Mouse (Mus musculus) forebrain, postnatal 0 days (tissue): Measurements from ENCODE around the gene March7. TPM values are rescaled to one million over a fixed set of nuclear protein-coding genes. Genes with fewer than 3 reads are reported as not detected.

Experiments used
- ATAC-seq: fragments of 200-750 bp; cut with Nextera tagmentation; 2 replicates; pipeline ENCODE4 v1.8.0; 2017; ENCODE audit warnings: mild to moderate bottlenecking, moderate library complexity
- DNase-seq: peaks from one replicate; pipeline ENCODE4 v3.0.0-alpha.2; 2015
- H3K27ac ChIP-seq: fragments of 300-500 bp; sonication (generic); 2 replicates; pipeline ENCODE4 v1.5.1; 2014; ENCODE audit warnings: low read depth, mild to moderate bottlenecking, antibody characterized with exemption, low read length, moderate library complexity, mixed read lengths
- H3K27me3 ChIP-seq: fragments of 300-500 bp; sonication (generic); 2 replicates; pipeline ENCODE4 v1.6.1; 2014; ENCODE audit warnings: mild to moderate bottlenecking, low read length, mixed read lengths; ENCODE audit not compliant: insufficient read depth
- H3K36me3 ChIP-seq: fragments of 300-500 bp; sonication (generic); 2 replicates; pipeline ENCODE4 v1.6.1; 2014; ENCODE audit warnings: mild to moderate bottlenecking, moderate library complexity; ENCODE audit not compliant: insufficient read depth
- H3K4me1 ChIP-seq: fragments of 300-500 bp; sonication (generic); 2 replicates; pipeline ENCODE4 v1.6.1; 2014; ENCODE audit warnings: antibody characterized with exemption; ENCODE audit not compliant: insufficient read depth
- H3K4me2 ChIP-seq: fragments of 300-500 bp; sonication (generic); 2 replicates; pipeline ENCODE4 v1.6.1; 2014; ENCODE audit warnings: low read depth, mild to moderate bottlenecking, moderate library complexity
- H3K4me3 ChIP-seq: fragments of 300-500 bp; sonication (generic); 2 replicates; pipeline ENCODE4 v1.5.1; 2014; ENCODE audit warnings: low read depth, low read length, mixed read lengths
- H3K9ac ChIP-seq: fragments of 300-500 bp; sonication (generic); 2 replicates; pipeline ENCODE4 v1.6.1; 2014; ENCODE audit warnings: mild to moderate bottlenecking
- H3K9me3 ChIP-seq: fragments of 300-500 bp; sonication (generic); 2 replicates; pipeline ENCODE4 v1.6.1; 2016; ENCODE audit warnings: low read length
- CTCF ChIP-seq: sonication (generic); IDR thresholded peaks from 2 replicates; pipeline ENCODE4 v1.5.1; 2016; ENCODE audit warnings: antibody characterized with exemption, control low read depth, low read depth
- WGBS: fragments of 180-500 bp; shearing (Covaris S2); extraction: QIAGEN DNeasy Blood & Tissue Kit; methylation state at CpG from one replicate; pipeline ENCODE4 v1.1.7; 2014; 5-methylcytosine and 5-hydroxymethylcytosine counted together
- polyA plus RNA-seq: library from polyadenylated mRNA; unstranded; fragments of >200 nt; fragmentation: Nextera tagmentation; extraction: Ambion mirVana; gene quantifications from 2 replicates; pipeline ENCODE4 v1.2.1, GENCODE M21; 2015
- total RNA-seq: library from RNA; depleted of rRNA; stranded (reverse); fragments of >200 nt; gene quantifications from 2 replicates; pipeline ENCODE4 v1.2.3, GENCODE M21; 2014

Gene March7
- total and polyA plus RNA-seq, 2 experiments from 2014 or later = 87.5 to 143 TPM

DNA sequence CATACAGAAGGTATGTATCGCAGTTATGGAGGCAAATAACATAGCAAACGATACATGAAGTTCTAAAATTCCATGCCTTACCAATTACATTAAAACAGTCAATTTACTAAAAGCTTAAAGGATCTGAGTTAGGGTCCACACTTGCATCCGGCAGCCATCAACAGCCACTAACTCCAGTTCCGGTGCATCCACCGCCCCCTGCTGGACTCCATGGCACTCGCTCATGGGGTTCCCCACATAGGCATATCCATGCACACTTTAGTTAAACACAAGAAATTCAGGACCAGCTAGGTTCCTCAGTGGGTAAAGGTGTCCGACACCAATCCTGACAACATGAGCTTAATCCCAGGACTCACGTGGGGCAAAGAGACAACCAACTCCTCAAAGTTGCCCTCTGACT, 9.0 kb upstream of the March7 start:
- Histone ChIP-seq H3K27ac (no peak overlapping the region), H3K9ac (no peak overlapping the region), H3K27me3 (no peaks in the 10 kb centered on the region), H3K36me3 (0 out of 2 replicates have a peak, but pooled peaks cover 6% of the 10 kb centered on the region), H3K4me1 (no peaks in the 10 kb centered on the region), H3K4me3 (no peak overlapping the region), H3K4me2 (no peak overlapping the region), H3K9me3 (no peaks in the 10 kb centered on the region)
- peak; percentile 63 for TF ChIP-seq CTCF
- no peak for ATAC-seq
- DNase-seq = peak; percentile 25
- WGBS = 50% methylated on average over 8 of the region's 8 CpGs

DNA sequence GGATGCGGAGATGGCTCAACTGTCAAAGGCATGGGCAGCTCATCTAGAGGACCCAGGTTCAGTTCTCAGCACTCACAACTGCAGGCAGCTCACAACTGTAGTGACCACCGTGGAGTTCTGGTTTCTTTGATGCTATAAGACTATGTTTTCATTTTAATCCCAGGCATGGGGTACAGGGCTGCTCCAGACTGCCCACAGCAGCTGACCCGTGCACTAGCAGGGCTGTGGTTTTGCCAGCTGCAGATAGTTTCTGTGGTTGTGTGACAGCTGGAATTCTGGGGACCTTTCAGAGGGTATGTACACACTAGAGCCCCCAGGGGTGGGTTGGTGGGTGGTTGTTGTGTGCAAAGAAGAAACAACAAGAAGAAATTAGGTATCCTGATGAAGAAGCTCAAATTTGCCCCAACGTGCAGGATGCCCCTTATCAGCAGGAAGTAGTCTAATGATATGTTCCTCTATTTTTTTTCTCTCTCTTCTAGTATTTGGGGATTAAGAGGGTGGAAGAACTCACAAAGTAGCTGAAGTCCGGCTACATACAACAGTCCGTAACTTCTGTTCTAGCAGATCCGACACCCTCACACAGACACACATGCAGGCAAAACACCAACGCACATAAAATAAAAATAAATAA, 6.7 kb upstream of the March7 start:
- no peaks in the 10 kb centered on the region for H3K9me3 ChIP-seq
- H3K36me3 ChIP-seq = 0 out of 2 replicates have a peak, but pooled peaks cover 8% of the 10 kb centered on the region
- DNase-seq = no peak
- no peaks in the 10 kb centered on the region for H3K27me3 ChIP-seq
- no peak overlapping the region for H3K9ac ChIP-seq
- no peak for ATAC-seq
- no peak overlapping the region for H3K27ac ChIP-seq
- H3K4me3 ChIP-seq = no peak overlapping the region
- no peak for TF ChIP-seq CTCF
- H3K4me2 ChIP-seq = no peak overlapping the region
- no peaks in the 10 kb centered on the region for H3K4me1 ChIP-seq
- whole genome bisulfite sequencing = 89% methylated on average over 8 of the region's 8 CpGs

DNA sequence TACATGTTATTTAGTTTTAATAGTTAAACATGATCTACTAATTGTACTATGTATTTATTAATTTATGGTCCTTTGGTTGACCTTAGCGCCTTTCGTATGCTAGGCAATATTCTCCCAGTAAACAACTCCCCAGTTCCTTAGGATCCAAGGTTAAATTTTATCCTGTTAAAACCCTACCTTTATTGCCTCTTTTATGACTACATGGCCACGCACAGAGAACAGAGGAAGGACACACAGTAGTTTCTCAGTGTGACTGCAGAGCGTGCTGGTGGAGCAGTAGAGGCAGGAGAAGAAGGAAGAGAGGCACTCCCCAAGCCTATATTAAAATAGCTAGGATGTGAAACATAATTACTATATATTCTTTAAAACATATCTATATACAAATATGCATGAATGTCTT, 6.0 kb upstream of the March7 start:
- 95% methylated on average over 4 of the region's 4 CpGs for WGBS
- no peak for DNase-seq
- no peak for ATAC-seq
- Histone ChIP-seq H3K27me3 (no peaks in the 10 kb centered on the region), H3K9me3 (no peaks in the 10 kb centered on the region), H3K4me1 (no peaks in the 10 kb centered on the region), H3K27ac (no peak overlapping the region), H3K4me3 (no peak overlapping the region), H3K9ac (no peak overlapping the region), H3K4me2 (no peak overlapping the region), H3K36me3 (0 out of 2 replicates have a peak, but pooled peaks cover 8% of the 10 kb centered on the region)
- no peak for TF ChIP-seq CTCF

DNA sequence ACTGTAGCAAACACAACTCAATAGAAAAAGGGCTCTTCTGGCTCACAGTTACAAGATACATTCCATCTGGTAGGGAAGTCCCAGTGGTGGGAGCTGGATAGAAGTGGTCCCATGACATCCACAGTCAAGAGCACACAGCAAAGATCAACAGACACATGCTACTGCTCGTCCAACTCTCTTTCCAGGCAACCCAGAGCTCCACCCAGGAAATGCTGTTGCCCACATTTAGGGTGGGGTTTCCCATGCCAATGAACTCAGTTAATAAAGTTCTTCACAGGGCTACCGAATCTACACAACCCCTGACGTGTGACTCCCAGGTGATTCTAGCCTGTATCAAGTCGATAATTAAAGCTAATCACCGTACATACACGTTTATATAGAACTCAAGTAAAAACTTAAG, 5.5 kb upstream of the March7 start:
- ATAC-seq (no peak), DNase-seq (no peak)
- Histone ChIP-seq H3K9me3 (no peaks in the 10 kb centered on the region), H3K36me3 (0 out of 2 replicates have a peak, but pooled peaks cover 8% of the 10 kb centered on the region), H3K4me3 (no peak overlapping the region), H3K4me2 (no peak overlapping the region), H3K4me1 (no peaks in the 10 kb centered on the region), H3K9ac (no peak overlapping the region), H3K27me3 (no peaks in the 10 kb centered on the region), H3K27ac (no peak overlapping the region)
- no peak for TF ChIP-seq CTCF
- WGBS = 89% methylated on average over 6 of the region's 6 CpGs

DNA sequence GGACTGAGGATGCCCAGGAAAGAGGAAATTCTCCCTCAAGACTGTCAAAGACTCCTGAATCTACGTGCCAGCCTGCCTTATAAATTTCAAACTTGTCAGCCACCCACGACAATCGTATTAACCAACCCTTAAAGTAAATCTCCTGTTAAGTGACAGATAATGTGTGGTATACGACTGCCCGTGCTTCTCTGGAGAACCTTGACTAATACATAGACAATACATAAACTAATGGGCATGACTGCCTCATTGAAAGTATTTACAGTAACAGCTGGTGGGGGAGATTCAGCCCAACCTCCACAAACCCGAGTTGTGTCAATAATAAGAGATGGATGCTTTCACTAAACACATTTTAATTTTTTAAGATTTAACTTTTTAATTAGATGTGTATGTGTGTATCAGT, 3.9 kb upstream of the March7 start:
- Histone ChIP-seq H3K9me3 (no peaks in the 10 kb centered on the region), H3K36me3 (0 out of 2 replicates have a peak, but pooled peaks cover 8% of the 10 kb centered on the region), H3K27me3 (no peaks in the 10 kb centered on the region), H3K4me2 (no peak overlapping the region), H3K9ac (no peak overlapping the region), H3K4me3 (no peak overlapping the region), H3K4me1 (0 out of 2 replicates have a peak, but pooled peaks cover under 1% of the 10 kb centered on the region), H3K27ac (no peak overlapping the region)
- DNase-seq (no peak), ATAC-seq (no peak)
- TF ChIP-seq CTCF = no peak
- 82% methylated on average over 6 of the region's 6 CpGs for WGBS

DNA sequence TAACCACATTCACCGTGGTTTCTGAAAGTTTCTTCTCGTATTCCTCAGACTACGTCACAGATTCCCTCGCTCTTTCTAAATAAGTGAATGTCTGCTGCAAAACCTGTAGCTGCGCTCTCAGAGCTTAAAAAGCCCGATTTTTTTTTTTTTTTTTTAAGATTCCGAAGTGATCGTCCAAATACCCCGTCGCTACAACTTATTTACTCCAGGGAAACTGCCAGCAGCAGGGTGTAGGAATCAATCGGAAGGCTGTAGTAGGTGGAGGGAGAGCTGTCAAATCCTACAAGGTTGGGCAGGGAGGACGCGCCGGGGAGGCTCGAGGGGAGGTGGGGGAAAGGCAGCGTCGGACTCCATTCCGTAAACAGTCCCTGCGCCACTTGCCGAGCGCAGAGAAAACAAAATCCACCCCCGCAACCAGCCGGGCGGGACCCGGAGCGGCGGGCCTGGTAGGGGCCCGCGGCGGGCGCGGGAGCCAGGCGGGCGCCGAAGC, 520 bp upstream of the March7 start:
- 3% methylated on average over 26 of the region's 35 CpGs for WGBS
- no peak for TF ChIP-seq CTCF
- peak overlapping the region; percentile 97 for H3K4me3 ChIP-seq
- peak overlapping the region; percentile 92 for H3K9ac ChIP-seq
- no peaks in the 10 kb centered on the region for H3K9me3 ChIP-seq
- H3K36me3 ChIP-seq = 0 out of 2 replicates have a peak, but pooled peaks cover 8% of the 10 kb centered on the region
- no peak; the same call in none of the 2 replicates for ATAC-seq
- H3K27ac ChIP-seq = peak overlapping the region; percentile 93
- H3K4me1 ChIP-seq = peaks cover 18% of the 10 kb centered on the region
- peak overlapping the region; percentile 68 for H3K4me2 ChIP-seq
- peak; percentile 72 for DNase-seq
- H3K27me3 ChIP-seq = no peaks in the 10 kb centered on the region

DNA sequence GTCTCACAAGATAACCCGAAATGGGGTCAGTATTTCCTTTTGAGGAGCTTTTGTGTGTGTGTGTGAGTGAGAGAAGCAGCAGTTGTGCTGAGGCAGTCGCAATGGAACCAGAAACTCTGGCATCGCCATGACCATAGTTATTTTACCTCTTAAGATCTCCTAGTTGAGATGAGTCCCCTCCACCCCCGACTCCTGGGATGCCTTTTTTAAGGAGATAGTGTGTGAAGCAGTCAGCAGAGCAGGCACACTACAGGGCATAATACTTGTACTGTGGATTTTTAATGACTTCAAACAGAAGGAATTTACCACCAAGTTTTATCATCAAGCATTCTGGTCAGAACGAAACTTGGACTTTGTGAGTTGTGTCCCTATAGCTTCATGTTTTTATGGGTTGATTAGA, 1.1 kb downstream of the March7 start:
- Histone ChIP-seq H3K9me3 (no peaks in the 10 kb centered on the region), H3K4me3 (peak overlapping the region; percentile 97), H3K4me2 (peak overlapping the region; percentile 68), H3K27me3 (no peaks in the 10 kb centered on the region), H3K4me1 (peaks cover 25% of the 10 kb centered on the region), H3K9ac (peak overlapping the region; percentile 92), H3K27ac (no peak overlapping the region), H3K36me3 (0 out of 2 replicates have a peak, but pooled peaks cover under 1% of the 10 kb centered on the region)
- WGBS = 11% methylated on average over 5 of the region's 5 CpGs
- no peak for TF ChIP-seq CTCF
- peak; percentile 17 for DNase-seq
- ATAC-seq = no peak
